22 mouse cellular contexts compared by ENCODE assay signal in the genomic region with DNA sequence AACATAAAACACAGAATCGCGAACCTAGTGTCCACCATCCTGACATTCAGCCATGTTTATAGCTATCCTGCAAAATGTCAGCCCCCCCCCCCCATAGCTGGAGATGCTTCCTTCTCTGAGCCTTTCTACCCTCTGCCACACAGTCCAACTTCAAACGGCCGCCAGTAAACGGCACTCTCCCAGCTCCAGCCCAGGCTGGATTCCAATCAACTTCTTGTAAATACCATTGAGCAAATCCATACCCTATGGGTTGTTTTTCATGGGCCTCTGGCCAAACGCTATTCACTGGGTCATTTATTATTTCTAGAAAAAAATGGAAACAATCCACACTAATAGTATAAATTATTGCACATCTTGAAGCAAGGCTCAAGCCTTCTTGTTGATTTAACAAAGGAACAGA.
DNase-seq lines count a peak whose midpoint lies in the region; ATAC-seq and TF ChIP-seq lines count a peak whose summit lies in the region.
"Had no signal": no experiment of that assay in that cellular context is flagged by ENCODE, and none has a peak within 500 bp of the region (broad histone marks: within the 10 kb centered on the region; RNA-seq: fewer than 3 reads in every experiment).

No protein-coding gene starts in this region.

- H3K36me3 ChIP-seq in lung, embryonic 14.5 days (ENCODE audit: insufficient read depth) = 0 out of 2 replicates have a peak, but pooled peaks cover 3% of the 10 kb centered on the region
- H3K36me3 ChIP-seq in intestine, embryonic 15.5 days = no peaks in the 10 kb centered on the region
- H3K36me3 ChIP-seq in limb, embryonic 15.5 days = no peaks in the 10 kb centered on the region
- H3K36me3 ChIP-seq: embryonic facial prominence, embryonic 12.5 days; forebrain, embryonic 12.5 days; hindbrain, embryonic 13.5 days; liver, embryonic 12.5 days had no signal

- DNase-seq in lung, embryonic 14.5 days = peak; percentile 68
- no peak for DNase-seq in lung, postnatal 10 days
- DNase-seq in adipocyte (ENCODE audit: low spot score) = peak; percentile 29
- no peak for DNase-seq in ovary, postnatal 36 days (ENCODE audit: low spot score)
- DNase-seq: adrenal gland, postnatal 10 days; cerebellum, adult 2 months; cerebellum, postnatal 25 days; gastrocnemius, adult 2 months; kidney, postnatal 25 days; thymus, adult 2 months; thymus, postnatal 4 days had no signal

- H3K4me3 ChIP-seq in lung, embryonic 14.5 days (ENCODE audit: low read depth, low read length) = no peak overlapping the region
- no peak overlapping the region for H3K4me3 ChIP-seq in intestine, embryonic 15.5 days (replicated peaks)
- H3K4me3 ChIP-seq in limb, embryonic 15.5 days = no peak overlapping the region
- H3K4me3 ChIP-seq: embryonic facial prominence, embryonic 12.5 days; erythroblast, embryonic 14.5 days; forebrain, embryonic 12.5 days; gastrocnemius, adult 2 months; hindbrain, embryonic 13.5 days; liver, embryonic 12.5 days had no signal

- no peaks in the 10 kb centered on the region; the same call in 1 of the 2 replicates for H3K9me3 ChIP-seq in lung, embryonic 14.5 days (ENCODE audit: low read depth, low read length)
- no peaks in the 10 kb centered on the region for H3K9me3 ChIP-seq in intestine, embryonic 15.5 days
- H3K9me3 ChIP-seq in limb, embryonic 15.5 days = no peaks in the 10 kb centered on the region
- H3K9me3 ChIP-seq: embryonic facial prominence, embryonic 12.5 days; forebrain, embryonic 12.5 days; hindbrain, embryonic 13.5 days; liver, embryonic 12.5 days had no signal

- peaks cover 19% of the 10 kb centered on the region for H3K4me1 ChIP-seq in lung, embryonic 14.5 days (ENCODE audit: insufficient read depth)
- H3K4me1 ChIP-seq in intestine, embryonic 15.5 days (replicated peaks) = peaks cover 14% of the 10 kb centered on the region; the same call in 1 of the 2 replicates
- H3K4me1 ChIP-seq in limb, embryonic 15.5 days = peaks cover 47% of the 10 kb centered on the region

- ATAC-seq in lung, embryonic 14.5 days (ENCODE audit: insufficient read depth) = peak; percentile 36; the same call in 1 of the 2 replicates
- peak; percentile 64 for ATAC-seq in intestine, embryonic 15.5 days
- ATAC-seq in limb, embryonic 15.5 days (ENCODE audit: insufficient number of reproducible peaks, low FRiP score, low TSS enrichment, low read depth) = no peak
- ATAC-seq in megakaryocyte progenitor cell, adult 5-6 weeks (replicated peaks; ENCODE audit: poor library complexity) = no peak
- ATAC-seq: activated CD4-positive, CD25-positive, alpha-beta regulatory T cell, adult 4 months; liver, embryonic 12.5 days; lung, postnatal 0 days had no signal

- no peaks in the 10 kb centered on the region for H3K27me3 ChIP-seq in lung, embryonic 14.5 days (ENCODE audit: insufficient read depth, low read length)
- no peaks in the 10 kb centered on the region for H3K27me3 ChIP-seq in intestine, embryonic 15.5 days (replicated peaks)
- H3K27me3 ChIP-seq in limb, embryonic 15.5 days = no peaks in the 10 kb centered on the region
- H3K27me3 ChIP-seq: embryonic facial prominence, embryonic 12.5 days; forebrain, embryonic 12.5 days; hindbrain, embryonic 13.5 days; liver, embryonic 12.5 days had no signal

- no peak overlapping the region for H3K9ac ChIP-seq in lung, embryonic 14.5 days
- no peak overlapping the region for H3K9ac ChIP-seq in intestine, embryonic 15.5 days
- H3K9ac ChIP-seq in limb, embryonic 15.5 days = no peak overlapping the region
- H3K9ac ChIP-seq: embryonic facial prominence, embryonic 12.5 days; forebrain, embryonic 12.5 days; hindbrain, embryonic 13.5 days; liver, embryonic 12.5 days had no signal

- no peak overlapping the region for H3K4me2 ChIP-seq in lung, embryonic 14.5 days
- H3K4me2 ChIP-seq in intestine, embryonic 15.5 days (replicated peaks) = no peak overlapping the region
- H3K4me2 ChIP-seq in limb, embryonic 15.5 days = no peak overlapping the region
- H3K4me2 ChIP-seq: embryonic facial prominence, embryonic 12.5 days; forebrain, embryonic 12.5 days; hindbrain, embryonic 13.5 days; liver, embryonic 12.5 days; midbrain, embryonic 11.5 days had no signal

- TF ChIP-seq CTCF in lung, embryonic 14.5 days (IDR thresholded peaks at IDR 0.05; ENCODE audit: low read depth) = no peak

- H3K27ac ChIP-seq in lung, embryonic 14.5 days (ENCODE audit: low read depth) = no peak overlapping the region
- no peak overlapping the region; the same call in 1 of the 2 replicates for H3K27ac ChIP-seq in intestine, embryonic 15.5 days
- peak overlapping the region; percentile 50 for H3K27ac ChIP-seq in limb, embryonic 15.5 days
- H3K27ac ChIP-seq: embryonic facial prominence, embryonic 12.5 days; forebrain, embryonic 12.5 days; gastrocnemius, adult 2 months; hindbrain, embryonic 13.5 days; liver, embryonic 12.5 days had no signal

- WGBS in lung, embryonic 14.5 days = 41% methylated on average over 6 of the region's 6 CpGs
- WGBS in intestine, embryonic 15.5 days = 34% methylated on average over 6 of the region's 6 CpGs
- 19% methylated on average over 6 of the region's 6 CpGs for WGBS in limb, embryonic 15.5 days

Comparison
In these comparisons a context has a peak if more than half of its experiments do, and no peak if none do; other contexts are left out.
1. DNase-seq: peak in lung, embryonic 14.5 days (single experiment) and adipocyte (single experiment); none in lung, postnatal 10 days (single experiment) and ovary, postnatal 36 days (single experiment).
2. ATAC-seq: peak in lung, embryonic 14.5 days (single experiment) and intestine, embryonic 15.5 days (single experiment); none in limb, embryonic 15.5 days (single experiment) and megakaryocyte progenitor cell, adult 5-6 weeks (single experiment).